Mouse (Mus musculus) cerebellum, adult (tissue): ENCODE measurements around the gene Trim26.
"Not testable (repeated sequence)": the region's sequence is repeated elsewhere in the genome, so short reads cannot be mapped to it uniquely, and the experiment has no call there.

Source experiments
- ATAC-seq: cut with Nextera tagmentation; 2 replicates; pipeline ENCODE4 v1.9.2; 2017; ENCODE audit warnings: mild to moderate bottlenecking, moderate library complexity, mixed read lengths; ENCODE audit not compliant: insufficient number of reproducible peaks, low FRiP score, low TSS enrichment

Gene Trim26

DNA sequence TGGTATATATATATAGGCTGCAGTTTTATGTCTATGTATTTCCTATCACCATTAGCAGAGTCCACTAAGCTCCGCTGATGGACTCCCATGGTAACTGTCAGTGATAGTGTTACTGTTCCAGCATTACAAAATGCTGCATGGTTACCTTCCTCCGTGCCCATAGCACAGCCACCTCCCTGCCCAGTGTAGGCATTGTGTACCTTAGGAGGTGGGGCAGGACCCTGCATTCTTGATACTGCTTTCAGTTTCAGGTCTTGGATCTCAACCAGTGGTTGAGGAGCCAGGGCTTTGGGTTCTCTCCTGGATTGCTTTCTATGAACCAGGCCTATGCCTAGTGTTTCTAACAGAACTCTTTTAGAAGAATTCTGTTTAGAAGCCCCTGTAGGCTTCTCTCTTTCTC lies 13.1 kb downstream of the Trim26 start:
- ATAC-seq = no peak

DNA sequence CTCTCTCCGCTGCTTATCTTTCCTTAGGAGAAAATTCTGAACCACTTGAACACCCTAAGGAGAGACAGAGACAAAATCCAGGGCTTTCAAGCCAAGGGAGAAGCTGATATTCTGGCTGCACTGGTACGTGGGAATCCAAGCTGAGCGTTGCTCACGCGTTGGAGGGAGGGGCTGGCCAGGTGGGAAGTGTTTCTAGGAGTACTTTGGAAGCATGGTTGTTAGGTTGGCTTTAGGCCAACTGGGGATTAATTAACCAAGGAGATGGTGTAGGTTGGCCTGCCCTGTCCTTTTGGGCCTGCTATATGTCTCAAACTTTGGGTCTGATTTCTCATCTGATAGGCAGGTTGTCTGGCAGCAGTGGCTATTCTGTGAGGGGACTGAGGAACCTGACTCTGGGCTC lies 14.3 kb downstream of the Trim26 start:
- ATAC-seq = no peak

DNA sequence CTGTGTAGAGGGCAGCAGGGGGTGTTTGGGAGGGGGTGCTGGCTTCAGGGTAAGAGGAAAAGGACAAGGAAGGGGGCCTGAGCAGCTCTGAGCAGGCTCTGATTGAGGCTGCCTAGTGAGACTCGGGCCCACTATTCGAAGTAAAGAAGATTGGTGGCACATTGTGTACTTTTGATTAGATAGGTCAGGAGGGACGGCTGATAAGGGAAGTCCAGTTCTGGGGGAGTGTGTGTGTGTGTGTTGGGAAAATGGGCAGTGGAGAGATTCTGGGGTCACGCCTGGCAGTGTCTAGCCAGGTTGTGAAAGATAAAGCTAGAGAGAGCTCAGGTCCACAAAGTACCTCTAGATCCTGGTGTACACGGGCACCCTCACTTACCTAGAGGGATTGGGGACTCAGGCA lies 14.7 kb downstream of the Trim26 start:
- no peak for ATAC-seq

DNA sequence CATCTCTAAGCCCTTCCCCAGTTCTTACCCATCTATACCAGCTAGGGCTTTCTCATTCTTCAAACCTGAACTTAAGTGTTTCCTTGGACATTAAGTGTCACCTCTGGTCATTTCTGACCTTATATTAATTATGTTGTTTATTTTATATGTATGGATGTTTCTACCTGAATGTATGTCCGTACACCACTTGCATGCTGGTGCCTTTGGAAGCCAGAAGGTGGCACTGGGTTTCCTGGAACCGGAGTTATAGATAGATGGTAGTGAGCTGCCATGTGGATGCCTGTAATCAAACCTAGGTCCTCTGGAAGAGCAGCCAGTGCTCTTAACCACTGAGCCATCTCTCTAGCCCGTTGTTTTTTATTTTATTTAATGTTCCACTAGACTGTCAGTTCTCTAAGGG lies 18.6 kb downstream of the Trim26 start:
- ATAC-seq = no peak

DNA sequence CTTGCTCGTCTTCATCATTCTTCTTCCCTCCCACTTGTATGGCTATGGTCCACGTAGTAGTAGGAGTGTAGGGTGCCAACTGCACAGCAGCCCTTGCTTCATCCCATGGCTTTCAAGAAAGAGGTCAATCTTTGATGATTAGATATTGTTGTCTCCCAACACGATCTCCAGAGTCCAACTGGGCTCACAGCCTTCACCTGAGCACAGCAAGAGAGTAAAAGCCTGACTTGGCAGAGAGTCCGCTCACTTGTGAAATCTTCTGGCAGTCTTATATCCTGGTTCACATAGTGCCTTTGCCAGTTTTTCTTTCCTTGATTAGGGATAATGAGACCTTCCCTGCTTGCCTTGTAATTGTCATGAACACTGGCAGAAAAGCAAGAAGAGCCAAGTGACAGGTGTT lies 19.3 kb downstream of the Trim26 start:
- no peak for ATAC-seq

DNA sequence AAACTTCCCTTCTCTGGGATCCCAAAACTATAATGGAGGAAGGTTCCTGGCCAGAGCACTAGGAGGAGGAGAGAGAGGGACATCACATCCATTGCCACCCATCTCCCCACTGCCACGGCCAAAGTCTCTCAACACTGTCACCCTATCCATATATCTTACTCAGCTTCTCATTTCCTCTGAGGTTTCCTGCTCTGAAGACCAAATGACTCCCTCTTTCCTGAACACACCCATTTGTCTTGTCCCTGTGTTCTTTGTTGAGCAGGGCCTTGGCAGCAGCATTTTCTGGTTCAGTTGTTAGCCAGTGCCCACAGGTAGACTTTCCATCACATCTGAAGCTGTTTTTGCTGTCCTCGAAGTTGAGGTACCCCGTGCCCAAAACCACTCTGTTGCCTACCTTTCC lies 21.2 kb downstream of the Trim26 start:
- no peak for ATAC-seq

DNA sequence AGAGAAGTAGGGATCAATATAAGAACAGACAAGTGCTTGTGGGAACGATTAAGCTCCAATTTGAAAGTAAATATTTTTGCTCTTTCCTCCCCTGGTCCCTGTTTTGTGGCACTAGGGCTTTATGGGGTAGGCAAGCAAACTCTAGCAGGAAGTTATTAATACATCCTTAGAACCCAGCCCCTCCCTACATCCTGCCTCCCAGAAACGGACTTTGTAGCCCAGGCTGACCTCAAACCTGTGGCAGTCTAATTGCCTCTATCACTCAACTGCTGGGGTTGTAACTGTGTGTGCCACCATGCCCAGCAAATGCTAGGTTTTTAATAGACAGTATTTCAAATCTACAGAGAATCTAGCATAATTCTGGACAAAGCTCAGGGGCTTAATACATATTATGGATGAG lies 24.7 kb downstream of the Trim26 start:
- no peak for ATAC-seq

DNA sequence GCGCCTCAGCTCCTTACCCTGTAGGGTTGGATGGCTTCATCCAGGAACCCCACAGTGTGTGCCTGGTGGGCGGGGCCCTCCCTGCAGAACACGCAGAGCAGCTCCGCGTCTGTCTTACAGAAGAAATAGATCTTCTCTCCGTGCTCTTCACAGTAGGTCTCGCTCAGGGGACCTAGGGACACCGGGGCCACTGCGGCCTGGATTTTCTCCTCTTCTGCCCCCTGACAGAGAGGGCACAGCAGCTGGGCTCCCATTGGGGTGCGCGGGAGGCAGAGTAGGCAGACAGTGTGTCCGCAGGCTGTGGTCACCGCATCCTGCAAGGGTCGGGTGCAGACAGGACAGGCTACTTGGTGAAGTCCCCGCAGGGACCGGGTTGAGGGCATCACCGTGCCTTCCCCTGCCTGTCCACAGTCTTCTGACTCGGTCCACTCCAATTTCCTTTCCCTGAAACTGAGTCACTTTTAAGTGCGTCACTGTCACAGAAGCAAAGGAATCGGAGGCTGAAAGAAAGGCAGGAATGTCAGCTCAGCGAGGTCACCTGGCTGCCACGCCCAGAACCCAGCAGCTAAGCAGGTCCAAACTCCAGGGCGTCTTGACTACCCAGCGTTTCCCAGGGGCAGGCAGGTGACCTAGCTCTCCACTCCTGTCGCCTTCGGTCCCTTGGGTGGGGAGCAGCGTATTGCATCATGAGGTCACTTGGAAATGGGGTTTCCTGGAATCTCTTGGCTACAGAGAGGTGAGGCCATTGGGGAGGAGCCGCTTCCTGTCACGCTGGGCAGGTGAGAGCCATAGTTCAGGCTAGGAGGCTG lies 30.0 kb downstream of the Trim26 start, which contains the start of gene Trim15:
Gene Trim15 (minus strand): TSS at position 492 of the 809 bp plus-strand sequence.
- no peak for ATAC-seq

DNA sequence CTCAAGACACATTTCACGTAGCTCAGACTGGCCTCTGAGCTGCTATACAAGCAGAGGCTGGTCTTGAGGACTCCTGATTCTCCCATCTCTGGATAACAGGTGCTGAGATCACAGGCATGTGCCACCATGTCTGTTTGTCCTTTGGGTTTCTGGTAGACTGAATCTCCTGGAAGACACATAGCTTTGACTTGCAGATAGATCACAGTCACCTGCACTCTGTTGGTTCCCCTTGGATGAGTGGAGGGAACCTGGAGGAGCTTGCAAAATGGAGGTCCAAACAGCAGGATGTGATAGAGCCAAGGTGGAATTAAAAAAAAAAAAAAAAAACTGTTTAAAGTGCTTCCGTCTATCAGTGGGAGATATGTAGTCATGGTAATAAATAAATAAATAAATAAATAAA lies 31.9 kb downstream of the Trim26 start:
- ATAC-seq = no peak

DNA sequence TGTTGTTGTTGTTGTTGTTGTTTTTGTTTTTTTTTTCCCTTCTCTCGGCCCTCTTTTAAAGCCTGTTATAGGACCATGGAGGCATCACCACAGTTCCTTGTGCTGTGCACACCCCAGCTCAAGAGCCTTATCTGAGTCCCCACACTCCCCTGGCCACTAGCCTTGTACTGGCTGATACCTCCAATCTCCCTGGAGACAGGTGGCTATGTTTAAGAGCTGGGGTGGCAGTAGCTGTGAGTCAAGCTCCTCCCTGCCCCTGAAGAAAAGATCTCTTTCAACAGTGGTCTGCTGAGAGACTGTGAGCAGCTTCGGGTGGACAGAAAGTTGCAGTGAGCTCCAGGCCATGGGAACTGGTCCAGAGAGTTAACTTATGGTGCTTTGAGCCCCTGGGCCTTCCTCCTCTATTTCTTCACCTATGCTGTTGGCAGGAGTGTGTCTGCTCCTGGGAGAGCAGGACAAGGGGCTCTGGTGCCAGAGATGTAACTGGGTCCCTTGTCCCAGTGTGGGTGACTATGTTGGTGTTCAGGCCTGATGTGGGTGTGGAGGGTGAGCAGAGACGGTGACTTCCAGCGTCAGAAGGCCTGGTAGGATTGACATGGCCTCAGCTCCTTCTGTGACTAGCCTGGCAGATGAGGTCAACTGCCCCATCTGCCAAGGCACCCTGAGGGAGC lies 32.5 kb downstream of the Trim26 start, which contains the start of gene Trim10:
Gene Trim10 (plus strand): TSS at position 291 of the 671 bp plus-strand sequence.
- no peak for ATAC-seq

DNA sequence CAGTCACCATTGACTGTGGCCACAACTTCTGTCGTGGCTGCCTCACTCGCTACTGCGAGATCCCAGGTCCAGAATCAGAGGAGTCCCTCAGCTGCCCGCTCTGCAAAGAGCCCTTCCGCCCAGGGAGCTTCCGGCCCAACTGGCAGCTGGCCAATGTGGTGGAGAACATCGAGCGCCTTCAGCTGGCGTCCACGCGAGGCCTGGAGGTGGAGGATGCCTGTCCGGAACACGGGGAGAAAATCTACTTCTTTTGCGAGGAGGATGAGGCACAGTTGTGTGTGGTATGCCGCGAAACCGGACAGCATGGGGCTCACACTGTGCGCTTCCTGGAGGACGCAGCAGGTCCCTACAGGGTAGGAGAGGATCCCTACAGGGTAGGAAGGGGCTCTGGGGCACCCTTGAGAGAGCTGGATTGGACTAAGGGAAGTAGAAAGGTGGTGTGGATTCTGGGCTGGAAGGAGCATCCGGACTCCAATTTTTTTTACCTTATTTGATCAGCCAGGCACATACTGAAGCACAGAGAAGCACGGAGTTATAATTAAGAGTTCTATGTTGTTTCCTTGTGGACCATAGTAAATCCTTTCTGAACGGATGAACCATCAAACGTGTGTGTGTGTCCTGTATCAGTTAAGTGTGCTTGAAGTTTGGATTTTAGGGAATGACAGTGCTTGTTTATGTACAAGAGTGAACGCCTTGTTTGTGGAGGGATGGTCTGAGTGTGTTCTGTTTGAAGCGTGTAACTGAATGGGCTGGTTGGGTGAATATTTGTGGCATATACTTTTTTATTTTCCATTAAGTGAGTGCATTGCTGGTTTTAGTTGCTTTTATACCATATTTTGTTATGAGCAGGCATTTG lies 33.2 kb downstream of the Trim26 start:
- ATAC-seq = no peak

DNA sequence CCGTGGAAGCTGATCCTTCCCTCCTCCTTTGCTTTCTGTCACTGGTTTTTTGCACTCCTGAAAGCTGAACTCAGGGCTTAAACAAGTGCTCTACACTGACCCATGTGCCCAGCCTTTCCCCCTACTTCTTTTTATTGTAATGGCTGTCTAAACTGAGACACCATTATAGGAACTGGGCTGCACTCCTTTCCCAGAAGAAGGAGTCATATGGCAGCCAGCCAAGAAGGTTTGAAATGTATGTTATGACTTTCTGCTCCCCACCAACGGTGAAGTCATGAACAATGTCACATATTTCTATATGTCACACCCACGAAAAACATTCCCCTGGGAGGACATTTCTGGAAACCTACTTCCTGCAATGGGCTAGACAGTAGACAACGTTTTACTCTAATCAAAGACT lies 37.7 kb downstream of the Trim26 start:
- ATAC-seq = no peak

DNA sequence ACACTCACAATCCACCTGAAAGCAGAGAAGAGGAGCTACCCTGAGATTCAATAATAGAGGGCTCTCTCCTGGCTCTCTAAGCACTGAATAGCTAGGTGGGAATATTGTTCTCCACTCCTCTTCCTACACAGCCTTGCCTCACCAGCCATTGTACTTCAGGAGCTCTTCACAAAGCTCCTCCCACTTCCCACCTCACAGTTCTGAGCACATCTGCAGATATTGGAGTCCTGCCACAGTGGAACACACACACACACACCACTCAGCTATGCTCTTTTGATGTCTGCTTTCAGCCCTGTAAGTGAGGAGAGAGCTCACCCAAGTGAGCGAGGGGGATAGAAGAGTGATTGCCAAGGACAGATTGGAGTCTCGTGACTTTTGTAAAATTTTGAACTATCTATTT lies 46.4 kb downstream of the Trim26 start:
- no peak for ATAC-seq

DNA sequence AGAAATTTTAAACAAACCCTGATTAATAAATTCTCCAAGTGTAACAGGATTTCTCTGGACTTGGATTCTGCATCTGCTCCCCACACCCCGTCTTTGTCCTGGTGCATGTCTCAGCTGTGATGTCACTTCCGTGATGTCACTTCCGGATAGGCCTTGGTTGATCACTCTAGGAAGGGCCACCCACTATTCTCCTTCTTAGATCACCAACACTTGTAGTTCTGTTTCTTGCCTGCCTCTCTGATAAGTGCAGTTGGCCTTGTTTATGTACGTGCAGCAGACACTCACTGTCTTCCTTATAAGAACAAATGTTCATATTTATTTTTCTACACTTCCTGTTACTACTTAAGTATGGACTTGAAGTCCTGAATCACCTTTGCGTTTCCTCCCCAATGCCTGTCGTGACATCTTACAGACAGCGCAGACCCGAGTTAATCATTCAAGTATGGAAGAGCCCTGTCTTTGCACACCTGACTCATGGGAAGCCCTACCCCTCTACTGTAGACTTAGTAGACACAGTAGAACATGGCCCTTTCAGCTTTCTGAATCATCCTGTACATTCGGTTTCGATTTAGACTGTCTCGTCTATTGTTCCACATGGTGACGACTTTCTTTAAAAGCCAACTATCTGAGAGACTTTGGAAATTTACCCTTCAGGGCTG lies 48.3 kb downstream of the Trim26 start:
- no peak for ATAC-seq

DNA sequence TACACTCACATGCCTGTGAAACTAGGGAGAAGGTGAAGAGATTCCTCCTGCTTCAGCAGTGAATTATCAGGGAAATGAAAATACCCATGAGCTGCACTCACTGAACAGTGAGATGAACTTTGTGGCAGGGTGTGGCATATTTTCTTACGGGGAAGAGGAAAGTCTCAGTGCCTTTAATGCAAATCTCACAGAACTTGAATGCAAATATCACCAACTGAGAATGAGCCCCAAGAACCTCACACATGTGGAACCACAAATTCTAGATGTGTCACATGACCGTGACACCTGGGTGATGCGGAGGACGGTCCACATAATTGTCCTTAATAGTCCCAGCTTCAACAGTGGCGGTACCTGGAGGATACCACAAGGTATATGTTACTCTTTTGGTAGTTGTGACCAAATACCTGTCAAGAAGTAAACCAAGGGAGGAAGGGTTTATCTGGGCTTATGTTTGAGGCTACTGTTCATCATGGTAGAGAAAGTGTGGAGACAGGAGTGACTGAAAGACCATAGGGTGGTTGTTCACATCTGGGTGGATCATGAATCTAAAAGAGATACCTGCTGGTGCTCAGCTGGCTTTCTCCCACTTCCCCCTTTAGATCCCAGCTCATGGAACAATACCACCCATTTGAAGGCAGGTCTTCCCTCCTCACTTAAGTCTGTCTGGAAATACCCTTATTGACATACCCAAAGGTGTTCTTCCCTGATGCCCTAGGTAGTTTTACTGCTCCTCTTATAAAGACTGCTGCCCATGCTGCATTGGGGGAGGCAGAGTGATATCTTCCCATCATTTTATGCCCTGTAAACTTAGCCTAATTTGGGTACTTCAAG lies 53.4 kb downstream of the Trim26 start, which contains the start of gene Trim40:
Gene Trim40 (minus strand): TSS at position 51 of the 831 bp plus-strand sequence.
- ATAC-seq = no peak

DNA sequence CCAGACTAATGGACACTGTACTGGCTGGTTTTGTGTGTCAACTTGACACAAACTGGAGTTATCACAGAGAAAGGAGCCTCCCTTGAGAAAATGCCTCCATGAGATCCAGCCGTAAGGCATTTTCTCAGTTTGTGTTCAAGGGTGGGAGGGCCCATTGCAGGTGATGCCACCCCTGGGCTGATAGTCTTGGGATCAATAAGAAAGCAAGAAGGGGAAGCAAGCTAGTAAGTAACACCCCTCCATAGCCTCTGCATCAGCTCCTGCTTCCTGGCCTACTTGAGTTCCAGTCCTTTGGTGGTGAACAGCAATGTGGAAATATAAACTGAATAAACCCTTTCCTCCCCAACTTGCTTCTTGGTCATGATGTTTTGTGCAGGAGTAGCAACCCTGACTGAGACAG lies 54.6 kb downstream of the Trim26 start:
- ATAC-seq = not testable (repeated sequence)

DNA sequence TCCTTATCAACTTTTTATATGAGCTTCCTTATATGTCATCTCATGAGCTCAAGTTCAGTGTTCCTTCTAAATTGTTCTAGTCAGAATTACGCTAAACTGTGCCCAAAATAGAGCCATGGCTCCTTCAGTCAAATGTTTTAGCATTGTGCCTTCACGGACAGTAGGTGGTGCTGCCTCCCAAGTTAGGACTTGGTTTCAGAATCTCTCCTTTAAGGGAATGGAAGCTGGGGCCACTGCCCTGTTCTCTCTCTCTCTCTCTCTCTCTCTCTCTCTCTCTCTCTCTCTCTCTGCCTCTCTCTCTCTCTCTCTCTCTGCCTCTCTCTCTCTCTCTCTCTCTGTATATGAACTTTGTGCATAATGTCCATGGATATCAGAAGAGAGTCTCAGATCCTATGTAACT lies 55.4 kb downstream of the Trim26 start:
- ATAC-seq = no peak

DNA sequence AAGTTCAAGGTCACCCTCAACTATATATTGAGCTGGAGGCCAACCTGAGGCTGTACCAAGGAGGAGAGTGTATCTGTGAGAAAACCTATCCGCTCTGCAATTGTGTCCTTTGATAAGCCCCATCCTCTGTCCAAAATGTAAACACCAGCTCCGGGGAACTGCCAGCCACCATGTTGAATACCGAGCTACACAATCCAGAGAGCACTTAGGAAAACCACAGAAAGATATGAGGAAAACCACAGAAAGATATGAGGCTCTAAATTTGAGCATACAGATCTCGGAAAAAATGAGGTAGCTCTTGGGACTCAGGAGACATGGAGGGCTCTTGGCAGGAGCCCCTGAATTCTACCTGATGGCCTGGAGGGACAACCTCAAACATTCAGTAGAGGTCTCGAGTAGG lies 56.5 kb downstream of the Trim26 start:
- ATAC-seq = no peak

DNA sequence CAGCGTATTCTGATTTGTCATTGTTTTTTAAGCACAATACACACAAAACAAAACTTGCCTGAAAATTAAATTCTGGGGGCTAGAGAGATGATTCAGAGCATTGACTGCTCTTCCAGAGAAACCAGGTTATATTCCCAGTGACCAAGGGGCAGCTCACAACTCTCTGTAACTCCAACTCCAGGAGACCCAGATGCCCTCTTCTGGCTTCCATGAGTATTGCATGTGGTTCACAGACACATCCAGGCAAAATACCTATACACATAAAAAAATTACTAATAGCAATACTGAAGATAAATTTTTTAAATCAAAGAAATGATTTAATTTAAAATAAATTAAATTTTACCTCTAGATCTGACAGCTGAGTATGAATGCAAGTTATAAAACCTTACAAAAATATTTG lies 59.6 kb downstream of the Trim26 start:
- ATAC-seq = no peak
